Mouse (Mus musculus) telencephalon, adult 2 months (tissue): ENCODE measurements around the gene Hnrnpul2.

Experiments
- DNase-seq: peaks from one replicate; pipeline ENCODE4 v3.0.0-alpha.2; 2011; ENCODE audit warnings: low read depth, low spot score

The Hnrnpul2 gene

GRCm38 (mm10) chr19:8819596-8820423, at the start of gene Hnrnpul2:
TSS of gene Hnrnpul2 (plus strand) at chr19:8820010.
- peak; percentile 99 for DNase-seq

GRCm38 (mm10) chr19:8770567-8771270, 49.1 kb upstream of the Hnrnpul2 start, which contains the start of gene Tmem223:
TSS of gene Tmem223 (plus strand) at chr19:8770996.
- DNase-seq: peak; percentile 51

GRCm38 (mm10) chr19:8772996-8773395, 46.8 kb upstream of the Hnrnpul2 start:
- no peak for DNase-seq

- no peak for DNase-seq
Observed at GRCm38 (mm10) chr19:8773409-8773808, 46.4 kb upstream of the Hnrnpul2 start.

GRCm38 (mm10) chr19:8774086-8774835, 45.5 kb upstream of the Hnrnpul2 start, which contains the start of gene Tmem179b:
TSS of gene Tmem179b (minus strand) at chr19:8774467.
- peak; percentile 88 for DNase-seq

GRCm38 (mm10) chr19:8774951-8775421, 44.8 kb upstream of the Hnrnpul2 start:
- DNase-seq: no peak

- peak; percentile 97 for DNase-seq
Observed at GRCm38 (mm10) chr19:8786008-8786781, 33.6 kb upstream of the Hnrnpul2 start, which contains the start of gene Taf6l. TSS of gene Taf6l (minus strand) at chr19:8786417.

- no peak for DNase-seq
Observed at GRCm38 (mm10) chr19:8788521-8788920, 31.3 kb upstream of the Hnrnpul2 start.

- peak; percentile 68 for DNase-seq
Observed at GRCm38 (mm10) chr19:8789171-8789570, 30.6 kb upstream of the Hnrnpul2 start.

- no peak for DNase-seq
Observed at GRCm38 (mm10) chr19:8790171-8790570, 29.6 kb upstream of the Hnrnpul2 start.

- peak; percentile 95 for DNase-seq
Observed at GRCm38 (mm10) chr19:8798264-8798946, 21.4 kb upstream of the Hnrnpul2 start, which contains the start of gene Polr2g. TSS of gene Polr2g (minus strand) at chr19:8798577.

- DNase-seq: no peak
Observed at GRCm38 (mm10) chr19:8798947-8799315, 20.9 kb upstream of the Hnrnpul2 start.

- peak; percentile 99 for DNase-seq
Observed at GRCm38 (mm10) chr19:8802130-8802821, 17.5 kb upstream of the Hnrnpul2 start, which contains the start of gene Zbtb3. TSS of gene Zbtb3 (plus strand) at chr19:8802555.

GRCm38 (mm10) chr19:8803204-8803780, 16.5 kb upstream of the Hnrnpul2 start:
- DNase-seq: no peak

GRCm38 (mm10) chr19:8803879-8804660, 15.7 kb upstream of the Hnrnpul2 start:
- no peak for DNase-seq

- DNase-seq: no peak
Observed at GRCm38 (mm10) chr19:8806810-8807209, 13.0 kb upstream of the Hnrnpul2 start.

GRCm38 (mm10) chr19:8815812-8816211, 4.0 kb upstream of the Hnrnpul2 start:
- no peak for DNase-seq

GRCm38 (mm10) chr19:8817001-8817400, 2.8 kb upstream of the Hnrnpul2 start:
- DNase-seq: no peak
